Mouse (Mus musculus): ENCODE data around the gene Rhbdl2. TPM values are rescaled to one million over a fixed set of nuclear protein-coding genes. Genes with fewer than 3 reads are reported as not detected.

The Rhbdl2 gene
- polyA plus RNA-seq (2017; shearing (Covaris generic)) = under 1 TPM in 1 of 3 experiments, not detected in 2; 0.51 TPM

GRCm38 (mm10) chr4:123787191-123787985, at the start of gene Rhbdl2:
TSS of gene Rhbdl2 (plus strand) at chr4:123787874.
- no peak for ATAC-seq

- ATAC-seq = no peak
Measured at GRCm38 (mm10) chr4:123738708-123739107, 49.0 kb upstream of the Rhbdl2 start.

GRCm38 (mm10) chr4:123742891-123743290, 44.8 kb upstream of the Rhbdl2 start:
- no peak for ATAC-seq

- no peak for ATAC-seq
Measured at GRCm38 (mm10) chr4:123745221-123745775, 42.4 kb upstream of the Rhbdl2 start.

- ATAC-seq = no peak
Measured at GRCm38 (mm10) chr4:123748726-123749415, 38.8 kb upstream of the Rhbdl2 start.

GRCm38 (mm10) chr4:123749484-123750130, 38.1 kb upstream of the Rhbdl2 start:
- ATAC-seq = peak; percentile 18

GRCm38 (mm10) chr4:123750152-123750651, 37.5 kb upstream of the Rhbdl2 start, which contains the start of gene Akirin1:
TSS of gene Akirin1 (minus strand) at chr4:123750345.
- ATAC-seq = peak; percentile 95

- no peak for ATAC-seq
Measured at GRCm38 (mm10) chr4:123750707-123751312, 36.9 kb upstream of the Rhbdl2 start.

GRCm38 (mm10) chr4:123758306-123758705, 29.4 kb upstream of the Rhbdl2 start:
- ATAC-seq = no peak

GRCm38 (mm10) chr4:123765071-123765470, 22.6 kb upstream of the Rhbdl2 start:
- ATAC-seq = no peak

- no peak for ATAC-seq
Measured at GRCm38 (mm10) chr4:123767807-123768206, 19.9 kb upstream of the Rhbdl2 start.

- no peak for ATAC-seq
Measured at GRCm38 (mm10) chr4:123768234-123768633, 19.4 kb upstream of the Rhbdl2 start.

GRCm38 (mm10) chr4:123792666-123793065, 5.0 kb downstream of the Rhbdl2 start:
- ATAC-seq = no peak

GRCm38 (mm10) chr4:123793136-123793535, 5.5 kb downstream of the Rhbdl2 start:
- ATAC-seq = no peak

GRCm38 (mm10) chr4:123795057-123795456, 7.4 kb downstream of the Rhbdl2 start:
- peak; percentile 41 for ATAC-seq

GRCm38 (mm10) chr4:123797403-123797802, 9.7 kb downstream of the Rhbdl2 start:
- no peak for ATAC-seq

GRCm38 (mm10) chr4:123797856-123798255, 10.2 kb downstream of the Rhbdl2 start:
- ATAC-seq = no peak

GRCm38 (mm10) chr4:123803642-123804041, 16.0 kb downstream of the Rhbdl2 start:
- no peak for ATAC-seq

- ATAC-seq = no peak
Measured at GRCm38 (mm10) chr4:123808304-123808703, 20.6 kb downstream of the Rhbdl2 start.

GRCm38 (mm10) chr4:123810475-123811295, 23.0 kb downstream of the Rhbdl2 start:
- no peak for ATAC-seq

- no peak for ATAC-seq
Measured at GRCm38 (mm10) chr4:123812525-123812924, 24.9 kb downstream of the Rhbdl2 start.
